Mouse (Mus musculus) R1 (cell line): Measurements from ENCODE around the gene Cox17.

Source experiments
- DNase-seq: peaks from one replicate; pipeline ENCODE4 v3.0.0-alpha.2; 2018; ENCODE audit warnings: low read depth, low spot score

Gene Cox17

DNA sequence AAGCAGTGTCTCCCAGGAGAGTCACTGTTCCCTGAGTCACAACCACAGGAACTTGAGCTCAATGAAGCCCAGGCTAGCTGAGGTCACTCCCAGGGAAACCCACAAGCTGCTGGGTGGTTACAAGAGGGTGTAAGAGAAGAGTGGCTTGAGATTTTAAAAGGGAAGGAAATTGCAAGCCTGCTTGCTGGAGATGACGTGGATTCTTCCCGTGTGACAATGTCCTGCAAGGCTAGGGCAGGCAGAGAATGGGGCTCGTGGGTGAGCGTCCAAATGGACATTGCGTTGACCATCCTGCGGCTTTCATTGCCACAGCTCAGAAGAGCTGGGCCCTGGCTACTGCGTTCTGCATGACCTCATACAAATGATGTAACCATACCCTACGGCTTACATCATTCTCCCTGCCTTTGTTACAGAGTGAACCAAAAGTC is 47.4 kb downstream of the Cox17 start:
- DNase-seq = no peak

- DNase-seq = no peak
Measured at GRCm38 (mm10) chr16:38395060-38395730, 48.4 kb downstream of the Cox17 start.

GRCm38 (mm10) chr16:38396155-38396554 is 49.4 kb downstream of the Cox17 start:
- DNase-seq = no peak

DNA sequence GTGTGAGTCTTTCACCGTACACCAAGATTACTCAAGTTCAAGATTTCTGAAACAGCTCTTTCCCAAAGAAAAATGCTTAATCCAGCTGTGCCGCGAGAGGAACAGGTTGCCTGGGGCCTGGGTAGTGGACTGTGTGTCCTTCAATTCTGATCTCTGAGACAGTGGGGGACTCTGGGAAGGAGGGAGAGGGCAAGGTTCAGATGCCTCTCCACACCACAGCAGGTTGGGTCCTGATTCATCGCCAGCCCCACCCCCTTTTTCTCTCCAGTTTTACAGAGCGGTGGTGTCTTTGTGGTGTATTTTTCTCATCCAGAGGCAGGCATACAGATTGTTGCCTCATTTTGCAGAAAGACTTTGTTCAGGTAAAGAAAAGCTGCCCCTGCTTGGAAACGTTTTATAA is 51.5 kb downstream of the Cox17 start:
- DNase-seq = no peak

GRCm38 (mm10) chr16:38399076-38399475 is 52.3 kb downstream of the Cox17 start:
- DNase-seq = no peak

GRCm38 (mm10) chr16:38399531-38400231 is 52.9 kb downstream of the Cox17 start:
- peak; percentile 44 for DNase-seq

DNA sequence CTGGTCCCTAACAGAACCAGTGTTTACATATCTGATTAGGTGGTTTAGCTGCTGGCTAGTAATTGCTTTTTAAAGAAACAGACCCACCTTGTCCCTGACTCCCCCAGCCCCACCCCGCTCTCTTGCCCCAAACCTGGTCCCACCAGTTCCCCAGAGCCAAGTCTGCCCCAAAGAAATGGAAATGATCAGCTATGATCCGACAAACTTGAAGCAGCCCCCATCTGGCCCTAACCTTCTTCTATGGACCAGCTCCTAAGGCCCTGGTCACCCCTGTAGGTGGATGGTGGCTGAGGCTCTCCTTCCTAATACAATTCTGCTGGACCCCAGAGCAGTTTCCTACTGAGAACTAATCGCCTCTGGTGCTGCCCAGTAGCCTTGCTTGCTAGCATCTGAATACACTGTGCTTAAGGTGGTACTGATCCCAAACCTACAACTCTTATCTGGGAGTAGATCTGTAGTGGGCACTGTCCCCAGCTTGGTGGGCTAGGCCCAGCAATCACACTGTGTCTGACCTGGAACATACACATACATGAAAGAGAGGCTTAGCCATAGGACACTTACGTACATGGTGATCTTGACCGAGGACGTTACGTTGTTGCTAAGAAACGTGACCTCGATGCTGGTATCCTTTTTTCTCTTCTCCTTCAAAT is 53.6 kb downstream of the Cox17 start:
- no peak for DNase-seq

- peak; percentile 19 for DNase-seq
Measured at GRCm38 (mm10) chr16:38401468-38401867, 54.7 kb downstream of the Cox17 start.
